Mouse (Mus musculus): ENCODE results near the gene Baz2b.

The Baz2b gene

DNA sequence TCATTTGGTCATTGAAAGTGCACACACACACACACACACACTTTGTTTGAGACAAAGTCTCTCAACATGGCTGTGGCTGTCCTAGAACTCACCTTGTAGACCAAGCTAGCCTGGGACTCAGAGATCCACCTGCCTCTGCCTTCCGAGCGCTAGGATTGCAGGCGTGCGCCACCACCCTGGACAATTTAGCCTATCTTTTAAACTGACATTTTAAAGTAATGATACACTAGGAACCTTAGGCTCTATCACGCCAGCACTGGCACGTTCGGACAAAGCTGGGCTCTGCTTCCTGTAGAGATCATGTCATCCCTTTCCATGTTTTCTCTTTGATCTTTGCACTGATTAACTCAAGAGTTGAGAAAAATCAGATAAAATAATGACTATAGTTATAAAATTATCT lies 81.0 kb downstream of the Baz2b start:
- DNase-seq = no peak

- DNase-seq = no peak
Observed at GRCm38 (mm10) chr2:60126831-60127230, 82.8 kb downstream of the Baz2b start.

GRCm38 (mm10) chr2:60126292-60126691 lies 83.3 kb downstream of the Baz2b start:
- DNase-seq = no peak

DNA sequence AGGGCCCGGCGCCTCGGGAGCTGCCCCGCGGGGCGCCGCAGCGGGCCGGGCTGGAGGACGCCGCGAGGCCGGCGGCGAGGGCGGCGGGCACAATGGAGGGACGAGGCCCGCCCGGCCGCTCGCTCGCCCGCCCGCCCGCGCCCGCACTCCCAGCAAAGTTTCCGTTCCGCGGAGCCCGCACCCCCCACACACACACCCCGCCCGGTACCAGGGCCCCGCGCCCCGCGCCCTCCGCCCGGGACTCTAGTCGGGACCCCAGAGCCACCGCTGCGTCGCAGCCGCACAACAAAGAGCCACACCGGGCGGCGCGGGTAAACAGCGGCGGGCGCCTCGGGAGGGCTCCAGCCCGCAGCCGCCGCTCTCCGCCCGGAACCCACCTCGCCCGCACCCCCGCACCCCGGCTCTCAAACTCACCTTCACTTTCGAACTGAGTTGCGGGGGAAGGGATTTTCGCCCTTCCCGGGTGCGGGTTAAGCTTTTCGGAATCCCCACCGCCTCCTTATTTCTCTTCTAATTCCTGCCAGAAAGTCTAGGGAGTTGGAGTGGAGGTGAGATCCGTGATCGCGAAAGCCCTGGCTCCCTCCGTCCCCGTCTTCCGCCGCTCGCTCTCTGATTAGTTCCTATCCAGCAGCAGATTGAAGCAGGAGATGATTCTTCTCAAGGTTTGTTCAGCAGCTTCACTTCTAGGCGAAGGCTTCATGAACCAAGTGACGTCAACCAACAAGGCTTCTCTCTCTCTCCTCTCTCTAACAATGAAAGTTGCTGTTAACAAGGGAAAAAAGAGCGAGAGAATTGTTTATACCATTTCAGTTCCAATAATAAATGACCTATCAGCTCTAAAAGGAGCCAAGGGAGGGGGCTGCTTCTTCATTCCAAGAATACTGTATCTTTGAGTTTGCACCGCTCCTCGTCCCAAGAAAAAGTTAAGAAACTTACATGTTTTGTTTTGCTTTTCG lies 84.3 kb downstream of the Baz2b start:
- peak; percentile 26 for DNase-seq

GRCm38 (mm10) chr2:60124648-60125048 lies 85.0 kb downstream of the Baz2b start:
- peak; percentile 30 for DNase-seq

- no peak for DNase-seq
Observed at GRCm38 (mm10) chr2:60123911-60124647, 85.6 kb downstream of the Baz2b start.

DNA sequence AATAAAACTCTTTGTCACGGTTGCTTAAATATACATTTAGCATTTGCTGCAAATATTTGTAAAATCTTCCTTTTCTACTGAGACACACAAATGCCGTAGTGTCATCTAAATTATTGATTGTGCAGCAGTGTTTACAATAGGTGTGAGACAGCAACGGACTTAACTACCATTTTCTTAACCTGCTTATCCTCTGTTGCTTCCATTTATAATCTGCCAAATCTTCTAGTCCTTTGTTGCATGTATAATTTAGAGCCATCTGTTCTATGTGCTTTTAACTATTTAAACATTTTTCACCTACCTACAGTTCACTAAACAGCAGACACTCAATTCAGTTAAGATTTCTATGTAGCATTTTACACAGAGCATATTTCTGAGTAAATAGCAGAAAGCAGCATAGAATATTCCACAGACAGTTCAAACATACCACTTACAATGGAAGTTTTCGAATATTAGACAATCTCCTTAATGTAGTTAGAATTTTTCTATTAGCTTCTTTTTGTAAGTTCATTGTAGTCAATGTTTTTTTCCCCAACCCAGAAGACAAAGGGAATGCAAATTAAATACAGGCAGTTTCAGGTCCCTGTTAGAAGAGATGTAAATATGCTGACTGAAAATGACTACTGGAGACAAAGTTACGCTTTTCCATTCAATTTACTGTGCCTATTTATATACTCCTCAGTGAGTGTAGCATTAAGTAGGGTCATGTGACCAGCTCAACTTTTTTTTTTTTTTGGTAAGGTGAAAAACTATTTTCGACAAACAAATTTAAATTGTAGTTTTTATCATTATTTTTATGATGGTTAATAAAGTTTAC lies 86.4 kb downstream of the Baz2b start:
- DNase-seq = no peak

- no peak for DNase-seq
Observed at GRCm38 (mm10) chr2:60122188-60122587, 87.5 kb downstream of the Baz2b start.

DNA sequence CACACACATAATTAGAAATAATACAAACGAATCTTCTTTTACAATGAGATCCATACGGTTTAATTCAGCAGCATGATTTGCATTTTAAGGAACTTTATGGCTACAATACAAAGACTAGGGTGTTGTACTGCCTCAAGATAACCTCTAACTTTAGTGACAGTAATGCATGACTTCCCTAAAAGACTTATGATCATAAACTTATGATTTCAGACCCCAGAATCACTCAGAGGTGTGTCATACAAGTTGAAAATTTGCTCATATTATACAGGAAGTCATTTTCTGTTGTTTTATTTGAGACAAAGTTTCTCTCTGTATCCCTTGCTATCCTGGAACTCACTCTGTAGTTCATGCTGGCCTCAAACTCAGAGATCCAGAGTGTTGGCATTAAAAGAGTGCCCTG lies 89.0 kb downstream of the Baz2b start:
- no peak for DNase-seq

GRCm38 (mm10) chr2:60118684-60119558 lies 90.7 kb downstream of the Baz2b start:
- DNase-seq = no peak

DNA sequence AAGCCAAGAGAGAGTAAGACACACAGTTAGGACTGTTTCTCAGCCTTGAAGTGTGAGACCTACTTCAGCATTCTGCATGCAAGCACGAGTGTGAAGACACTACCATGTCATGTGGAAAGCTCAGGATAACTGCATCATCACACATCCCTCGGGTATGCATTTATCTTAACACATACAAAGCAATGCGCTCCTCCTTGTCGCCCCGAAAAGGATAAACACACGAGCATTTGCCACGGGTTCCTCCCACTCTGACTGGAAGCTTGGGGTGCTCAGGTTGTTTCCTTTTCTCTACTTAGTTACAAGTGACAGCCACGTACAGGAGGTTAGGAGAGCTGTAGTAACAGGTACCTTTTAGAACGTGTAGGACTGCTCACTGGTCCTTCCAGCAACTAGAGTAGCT lies 91.8 kb downstream of the Baz2b start:
- no peak for DNase-seq

DNA sequence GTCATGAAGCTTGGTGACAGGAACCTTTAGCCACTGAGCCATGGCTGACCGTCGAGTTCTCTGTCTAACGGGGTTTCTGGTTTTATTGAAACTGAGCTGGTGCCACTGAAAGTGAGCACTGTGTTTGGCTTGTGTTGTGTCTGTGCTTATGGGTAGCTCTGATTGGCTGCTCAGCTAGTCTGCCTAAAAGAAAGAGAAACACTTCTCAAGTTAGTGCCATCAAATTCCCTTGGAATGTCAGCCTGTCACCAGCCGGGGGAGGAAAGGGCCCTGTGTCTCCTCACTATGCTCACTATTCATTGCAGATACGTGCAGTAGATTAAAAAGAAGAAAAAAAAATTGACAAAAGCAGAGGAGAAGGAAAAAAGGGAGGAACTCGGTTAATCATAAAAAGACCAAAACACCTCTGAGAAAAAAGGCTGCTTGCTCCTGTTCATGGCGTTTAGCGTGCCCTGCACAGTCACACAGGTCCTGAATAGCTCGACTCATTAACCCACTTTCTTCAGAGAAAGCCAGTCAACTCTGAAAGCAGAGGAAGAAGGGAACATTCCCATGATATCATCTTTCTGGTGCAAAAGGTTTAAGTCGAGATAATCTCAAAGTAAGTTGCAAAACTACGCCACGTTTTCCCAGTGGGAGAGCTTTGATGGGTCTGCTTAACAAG lies 93.6 kb downstream of the Baz2b start:
- DNase-seq = no peak

- no peak for DNase-seq
Observed at GRCm38 (mm10) chr2:60114901-60115300, 94.7 kb downstream of the Baz2b start.

DNA sequence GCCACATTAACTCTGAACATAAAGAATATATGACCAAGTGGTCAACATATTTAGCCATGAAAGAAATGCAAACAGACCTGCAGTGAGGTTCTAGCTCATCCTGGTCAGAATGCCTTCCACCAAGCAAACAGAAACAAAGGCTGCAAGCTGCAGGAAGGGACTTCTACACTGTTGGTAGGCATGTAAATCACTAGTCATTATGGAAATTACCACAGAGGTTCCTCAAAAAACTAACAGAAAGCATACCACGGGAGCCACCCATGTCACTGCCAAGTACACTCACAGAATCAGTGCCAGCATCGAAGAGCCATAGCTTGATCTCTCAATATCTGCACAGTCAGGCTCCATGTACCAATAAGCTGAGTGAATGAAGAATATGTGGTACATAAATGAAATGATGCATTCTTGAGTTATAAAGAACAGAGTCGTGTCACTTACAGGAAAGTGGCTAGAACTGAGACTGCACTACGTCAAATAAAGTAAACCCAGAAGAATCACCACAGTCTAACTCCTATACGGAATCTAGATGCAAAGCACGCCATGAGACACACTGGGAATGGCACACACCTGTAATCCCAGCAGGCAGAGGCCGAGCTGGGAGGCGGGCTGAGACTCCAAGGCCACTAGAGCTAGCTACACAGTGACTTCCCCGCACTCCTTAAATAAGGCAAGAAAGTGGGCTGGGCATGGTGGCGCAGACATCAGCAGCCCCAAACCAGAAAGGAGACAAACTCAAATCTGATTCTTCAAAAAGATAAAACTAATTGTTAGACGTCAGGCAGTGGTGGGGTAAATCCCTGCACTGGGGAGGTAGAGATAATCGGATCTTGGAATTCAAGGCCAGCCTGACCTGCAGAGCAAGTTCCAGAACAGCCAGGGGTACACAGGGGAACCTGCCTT lies 95.7 kb downstream of the Baz2b start:
- no peak for DNase-seq

DNA sequence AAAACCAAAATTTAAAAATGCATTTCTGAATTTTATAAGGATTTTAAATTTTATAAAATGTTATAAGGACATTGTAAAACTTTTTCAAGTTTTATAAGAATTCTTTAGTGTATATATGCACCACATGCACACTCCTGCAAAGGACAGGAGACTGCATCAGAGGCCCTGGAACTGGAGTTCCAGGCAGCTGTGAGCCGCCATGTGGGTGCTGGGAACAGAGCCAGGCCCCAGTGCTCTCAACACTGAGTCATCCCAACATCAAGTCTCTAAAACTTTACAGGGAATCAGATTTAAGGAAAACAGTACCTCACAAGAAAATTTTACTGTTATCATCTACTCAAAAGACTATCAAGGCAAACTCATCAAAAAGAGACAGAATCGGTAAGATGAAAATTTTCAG lies 97.5 kb downstream of the Baz2b start:
- DNase-seq = no peak

GRCm38 (mm10) chr2:60109001-60109400 lies 100.6 kb downstream of the Baz2b start:
- DNase-seq = no peak

- no peak for DNase-seq
Observed at GRCm38 (mm10) chr2:60096625-60097024, 113.0 kb downstream of the Baz2b start.

DNA sequence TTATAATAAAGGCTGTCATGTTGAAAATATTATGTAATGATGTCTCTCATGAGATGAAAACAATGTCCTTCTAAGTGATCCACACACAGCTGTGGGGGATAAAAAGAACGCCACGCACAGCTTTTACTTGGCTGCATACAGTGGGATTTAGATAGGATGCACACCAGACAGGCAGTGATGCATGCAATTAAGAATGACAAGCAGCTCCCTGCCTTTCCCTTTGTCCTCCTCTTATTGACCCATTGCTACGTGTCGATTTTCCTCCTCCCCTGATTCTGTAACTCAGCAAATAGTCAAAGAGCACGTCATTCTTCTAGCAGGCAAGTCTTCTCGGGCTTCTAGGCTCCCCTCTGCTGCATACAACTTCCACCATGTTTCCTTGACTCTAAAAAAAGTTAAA lies 119.4 kb downstream of the Baz2b start:
- no peak for DNase-seq

- no peak for DNase-seq
Observed at GRCm38 (mm10) chr2:60089528-60090247, 120.0 kb downstream of the Baz2b start.
